Mouse (Mus musculus): ENCODE results near the gene Mcoln3.

Mcoln3 gene

GRCm38 (mm10) chr3:146135417-146135816 is 18.2 kb downstream of the Mcoln3 start:
- no peak for DNase-seq

DNA sequence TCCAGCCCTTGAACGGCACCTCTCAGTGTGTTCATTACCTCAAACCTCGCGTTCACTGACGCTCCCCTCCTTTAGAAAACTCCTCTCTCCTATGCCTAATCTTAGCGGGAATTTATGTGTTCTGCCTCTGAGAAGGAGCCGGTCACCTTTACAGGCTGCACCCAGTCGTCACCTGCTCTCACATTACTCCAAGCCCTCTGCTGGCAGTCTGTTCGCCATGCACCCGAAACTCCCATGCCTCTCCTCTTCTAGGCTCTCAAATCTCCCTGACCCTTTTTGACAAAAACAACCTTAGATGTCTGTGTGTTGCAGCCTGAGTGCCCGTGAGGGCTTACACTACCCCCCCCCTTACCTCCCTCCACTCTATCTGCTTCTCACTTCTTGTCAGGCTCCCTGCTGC is 19.2 kb downstream of the Mcoln3 start:
- no peak for DNase-seq

GRCm38 (mm10) chr3:146140276-146140675 is 23.0 kb downstream of the Mcoln3 start:
- DNase-seq, result no peak

GRCm38 (mm10) chr3:146142523-146142922 is 25.3 kb downstream of the Mcoln3 start:
- no peak for DNase-seq

- no peak for DNase-seq
Observed at GRCm38 (mm10) chr3:146145501-146145900, 28.3 kb downstream of the Mcoln3 start.

GRCm38 (mm10) chr3:146146131-146146530 is 28.9 kb downstream of the Mcoln3 start:
- DNase-seq, result no peak

GRCm38 (mm10) chr3:146149156-146150057 is 32.2 kb downstream of the Mcoln3 start, which contains the start of gene Mcoln2:
TSS of gene Mcoln2 (plus strand) at chr3:146149833.
- no peak for DNase-seq

GRCm38 (mm10) chr3:146150058-146150400 is 32.8 kb downstream of the Mcoln3 start:
- no peak for DNase-seq

- DNase-seq, result no peak
Observed at GRCm38 (mm10) chr3:146150560-146150959, 33.3 kb downstream of the Mcoln3 start.

- no peak for DNase-seq
Observed at GRCm38 (mm10) chr3:146151328-146151727, 34.1 kb downstream of the Mcoln3 start.

DNA sequence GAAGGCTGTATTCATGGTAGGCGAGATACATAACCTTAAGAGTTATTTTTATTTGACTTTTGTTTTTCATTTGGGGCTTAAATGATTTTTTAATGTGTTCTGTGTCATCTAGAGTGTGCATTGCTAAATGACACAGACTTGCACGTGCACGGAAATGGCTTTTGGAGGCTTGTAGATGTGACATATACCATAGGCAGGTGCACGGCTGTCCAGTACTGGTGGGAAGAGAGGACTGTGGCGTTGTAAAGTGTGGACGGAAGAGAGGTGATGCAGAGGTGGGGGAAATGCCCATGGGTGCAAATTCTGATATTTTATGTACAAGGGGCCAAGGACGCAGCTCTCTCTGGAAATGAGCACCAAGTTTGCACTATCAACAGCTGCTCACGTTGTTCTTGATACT is 34.5 kb downstream of the Mcoln3 start:
- no peak for DNase-seq

DNA sequence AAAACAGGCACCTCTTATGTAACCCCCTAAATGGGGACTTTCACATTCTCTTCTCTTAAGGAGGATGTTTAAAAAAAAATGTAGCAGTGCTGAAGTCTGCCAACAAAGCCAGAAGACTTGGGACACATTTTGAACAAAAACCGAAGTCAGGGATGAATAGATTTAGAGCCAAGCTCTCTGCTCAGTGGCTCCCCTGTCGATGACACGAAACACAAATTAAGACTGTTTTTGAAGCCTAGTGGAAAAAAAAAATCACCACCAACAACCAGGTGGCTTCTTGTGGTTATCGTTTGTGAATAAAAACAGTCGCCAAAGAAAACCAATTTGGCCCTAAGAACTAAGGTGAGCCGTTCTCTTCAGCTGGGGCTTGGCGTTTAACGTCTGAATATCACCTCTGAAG is 35.1 kb downstream of the Mcoln3 start:
- DNase-seq, result no peak

GRCm38 (mm10) chr3:146152913-146153312 is 35.7 kb downstream of the Mcoln3 start:
- DNase-seq, result no peak

- DNase-seq, result no peak
Observed at GRCm38 (mm10) chr3:146153862-146154611, 36.8 kb downstream of the Mcoln3 start.

DNA sequence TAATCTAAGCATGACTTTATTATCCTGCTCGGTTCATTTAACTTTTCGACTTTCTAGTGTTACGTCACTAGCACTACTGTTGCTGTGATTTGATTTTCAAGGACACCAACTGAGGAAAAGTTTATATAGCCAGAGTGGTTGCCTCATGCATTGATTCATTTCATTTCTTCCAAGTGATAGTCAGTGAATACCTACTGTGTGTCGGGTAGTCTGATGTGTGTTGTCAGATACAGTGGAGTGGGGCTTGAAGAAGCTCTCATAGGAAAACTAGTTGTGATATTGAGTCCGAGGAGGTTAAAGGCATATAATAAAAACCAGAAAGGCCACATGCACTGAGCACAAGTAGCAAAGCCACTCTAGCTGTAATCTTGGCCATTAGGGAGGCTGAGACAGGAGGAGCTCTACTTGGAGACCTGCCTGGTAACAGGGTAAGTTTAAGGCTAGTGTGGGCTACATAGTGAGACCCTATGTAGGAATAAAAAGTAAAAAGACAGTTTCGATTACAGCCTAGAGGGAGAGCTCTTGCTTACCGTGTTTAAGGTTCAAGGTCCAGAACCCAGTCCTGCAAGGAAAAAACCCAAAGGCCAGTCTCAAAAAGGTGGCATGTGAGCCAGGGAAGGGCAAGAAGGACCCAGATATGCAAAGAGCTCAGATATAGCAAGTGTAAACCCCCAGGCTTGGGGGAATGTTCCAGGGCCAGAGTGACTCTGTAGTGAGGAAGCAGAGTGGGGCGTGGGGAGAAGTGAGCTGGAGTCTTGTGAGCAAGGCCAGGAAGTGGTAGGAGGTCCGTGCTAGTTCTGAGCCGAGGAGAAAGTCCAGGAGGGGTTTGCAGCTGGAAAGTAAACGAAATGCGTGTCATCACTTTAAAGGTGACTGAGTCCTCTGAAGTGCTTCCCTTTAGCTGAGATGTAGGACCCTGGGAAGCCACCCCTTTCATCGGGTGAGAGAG is 38.7 kb downstream of the Mcoln3 start:
- DNase-seq, result no peak

- DNase-seq, result no peak
Observed at GRCm38 (mm10) chr3:146156811-146157210, 39.6 kb downstream of the Mcoln3 start.

DNA sequence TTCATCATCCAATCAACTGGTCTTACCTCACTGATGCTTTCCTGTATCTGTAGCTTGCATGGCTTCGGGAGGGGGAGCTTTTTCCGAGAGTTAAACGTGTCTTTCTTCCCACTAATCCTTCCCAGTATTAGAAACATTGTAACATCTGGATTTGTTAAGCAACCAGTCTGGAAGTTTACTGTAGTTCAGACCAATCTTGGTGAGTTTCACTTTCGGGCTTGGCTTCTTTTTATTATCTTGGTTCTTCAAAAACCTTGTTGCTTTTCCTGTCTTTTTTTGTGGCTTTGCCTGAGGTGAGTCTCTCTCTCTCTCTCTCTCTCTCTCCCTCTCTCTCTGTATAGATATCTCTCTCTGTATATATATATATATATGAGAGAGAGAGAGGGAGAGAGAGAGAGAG is 40.8 kb downstream of the Mcoln3 start:
- no peak for DNase-seq

- DNase-seq, result no peak
Observed at GRCm38 (mm10) chr3:146159360-146159759, 42.1 kb downstream of the Mcoln3 start.

- DNase-seq, result no peak
Observed at GRCm38 (mm10) chr3:146162197-146162596, 44.9 kb downstream of the Mcoln3 start.

DNA sequence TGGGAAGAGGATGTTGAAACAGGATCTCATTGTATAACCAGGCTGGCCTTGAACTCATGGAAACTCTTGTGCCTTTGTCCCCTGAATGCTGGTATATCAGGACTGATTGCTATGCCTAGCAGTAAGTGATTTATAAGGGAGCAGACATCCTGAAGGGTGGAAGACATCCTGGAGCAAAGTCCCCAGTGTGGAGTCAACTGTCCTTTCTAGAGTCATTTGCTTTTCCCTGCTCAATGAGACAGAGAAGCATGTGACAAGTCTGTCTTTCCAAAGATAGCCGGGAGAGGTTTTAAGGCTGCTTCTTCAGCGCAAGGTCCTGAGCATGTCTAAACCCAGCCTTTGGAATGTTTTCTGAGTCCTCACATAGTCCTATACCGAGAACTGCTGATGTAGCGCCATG is 52.1 kb downstream of the Mcoln3 start:
- DNase-seq, result no peak

DNA sequence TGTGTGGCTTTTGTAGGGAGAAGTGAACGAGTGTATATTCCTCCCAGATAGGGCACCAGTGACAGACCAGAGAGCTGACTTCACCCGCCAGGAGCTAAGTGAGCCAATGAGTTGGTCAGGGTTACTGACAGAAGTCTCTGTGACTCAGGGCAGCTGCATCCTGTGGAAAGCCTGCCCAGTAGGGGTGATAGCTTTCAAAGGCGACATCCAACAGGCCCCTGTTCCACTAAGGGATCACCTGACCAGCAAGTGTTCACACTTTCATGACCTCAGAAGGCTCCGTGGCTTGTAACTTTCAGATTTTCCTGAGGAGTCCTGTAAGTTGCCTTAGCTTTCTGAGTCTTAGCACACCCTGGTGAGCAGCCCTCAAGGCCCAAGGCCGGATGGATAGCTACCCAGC is 55.8 kb downstream of the Mcoln3 start:
- DNase-seq, result no peak

DNA sequence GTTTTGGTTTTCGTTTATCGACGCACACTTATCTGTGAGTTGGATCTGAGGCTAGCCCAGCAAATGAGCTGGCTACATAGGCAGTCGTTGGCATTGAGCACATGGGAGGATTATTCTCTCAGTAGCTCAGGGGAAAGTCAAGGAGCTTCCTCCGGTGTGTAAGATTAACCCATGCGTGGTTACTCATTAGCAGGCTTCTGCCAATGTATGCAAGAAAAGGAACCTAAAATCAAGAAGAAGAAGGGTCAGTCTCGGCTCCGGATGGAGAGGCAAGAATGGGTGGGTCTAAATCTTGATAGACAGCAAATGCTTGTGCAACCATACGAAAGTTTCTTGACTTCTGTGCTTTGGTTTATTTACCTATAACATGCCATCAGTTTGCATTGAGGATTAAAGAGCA is 57.0 kb downstream of the Mcoln3 start:
- no peak for DNase-seq

- no peak for DNase-seq
Observed at GRCm38 (mm10) chr3:146177295-146177694, 60.0 kb downstream of the Mcoln3 start.
